In the genomic region with DNA sequence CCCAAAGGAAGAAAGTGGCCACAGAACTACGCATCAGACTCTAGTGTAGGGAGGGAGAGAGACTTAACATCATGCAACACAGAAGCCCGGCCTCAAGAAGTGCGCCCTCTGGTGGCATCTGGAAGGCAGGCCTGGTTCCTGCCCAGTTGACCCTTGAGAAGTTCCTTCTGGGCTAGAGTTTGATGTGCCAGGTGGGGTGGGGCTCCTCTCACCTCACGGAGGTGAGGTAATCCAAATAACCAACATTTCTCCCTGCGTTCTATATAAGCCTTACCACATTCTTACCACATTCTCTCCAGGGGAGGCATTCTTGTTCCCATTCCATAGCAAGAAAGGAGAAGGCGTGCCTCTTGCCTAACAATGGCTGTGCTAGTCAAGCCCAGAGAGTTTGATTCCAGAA, we compare ENCODE assay signal across 9 mouse cellular contexts. TPM values are rescaled to one million over a fixed set of nuclear protein-coding genes. Genes with fewer than 3 reads are reported as not detected.
DNase-seq lines count a peak whose midpoint lies in the region; ATAC-seq and TF ChIP-seq lines count a peak whose summit lies in the region.
"Had no signal": no experiment of that assay in that cellular context is flagged by ENCODE, and none has a peak within 500 bp of the region (broad histone marks: within the 10 kb centered on the region; RNA-seq: fewer than 3 reads in every experiment).

No protein-coding gene starts in this region.

- DNase-seq in urinary bladder, adult 18-20 months (ENCODE audit: low spot score in 2 of 2): peak; percentile 58 to 67
- DNase-seq in urinary bladder, adult 2 months (ENCODE audit: low spot score): no peak
- DNase-seq in liver, embryonic 11.5 days (ENCODE audit: low spot score): no peak
- DNase-seq in thymus, postnatal 25 days: peak; percentile 78

- 17% methylated on average over 6 of the region's 6 CpGs for WGBS in intestine, embryonic 15.5 days
- WGBS in liver, embryonic 11.5 days: 21% methylated on average over 6 of the region's 6 CpGs
- 33% methylated on average over 6 of the region's 6 CpGs for WGBS in olfactory bulb, adult 2 months

- TF ChIP-seq POLR2A in bone marrow macrophage, adult 2 months (IDR thresholded peaks at IDR 0.05; ENCODE audit: borderline replicate concordance, low read depth, low read length): no peak
- no peak for TF ChIP-seq POLR2A in olfactory bulb, adult 2 months (IDR thresholded peaks at IDR 0.05; ENCODE audit: insufficient read depth, low read depth, low read length)

- ATAC-seq in erythroblast, adult 5-6 weeks (replicated peaks; ENCODE audit: low FRiP score, poor library complexity, severe bottlenecking): peak; percentile 69
- ATAC-seq in intestine, embryonic 15.5 days: 0 out of 2 replicates have a peak, but pooled peaks have one; percentile 36
- ATAC-seq in liver, embryonic 11.5 days (replicated peaks; ENCODE audit: low FRiP score): peak; percentile 54

- peak; percentile 91 for TF ChIP-seq CTCF in bone marrow macrophage, adult 2 months (IDR thresholded peaks at IDR 0.05; ENCODE audit: low read depth, low read length)
- TF ChIP-seq CTCF in olfactory bulb, adult 2 months (IDR thresholded peaks at IDR 0.05; ENCODE audit: insufficient read depth, low read depth, low read length): peak; percentile 80

- peaks cover 3% of the 10 kb centered on the region; the same call in 1 of the 2 replicates for H3K27me3 ChIP-seq in intestine, embryonic 15.5 days (replicated peaks)
- 0 out of 2 replicates have a peak, but pooled peaks cover 7% of the 10 kb centered on the region for H3K27me3 ChIP-seq in liver, embryonic 11.5 days (replicated peaks; ENCODE audit: control insufficient read depth, insufficient read depth, low read length)

- H3K4me2 ChIP-seq in intestine, embryonic 15.5 days (replicated peaks): no peak overlapping the region
- H3K4me2 ChIP-seq in liver, embryonic 11.5 days: no peak overlapping the region
- H3K4me2 ChIP-seq: heart, embryonic 13.5 days had no signal

- H3K9me3 ChIP-seq in intestine, embryonic 15.5 days: no peaks in the 10 kb centered on the region
- no peaks in the 10 kb centered on the region for H3K9me3 ChIP-seq in liver, embryonic 11.5 days (ENCODE audit: control insufficient read depth, low read length)
- H3K9me3 ChIP-seq: heart, embryonic 13.5 days had no signal

- no peak overlapping the region for H3K9ac ChIP-seq in intestine, embryonic 15.5 days
- no peak overlapping the region for H3K9ac ChIP-seq in liver, embryonic 11.5 days (ENCODE audit: low read depth, low read length)
- H3K9ac ChIP-seq: heart, embryonic 13.5 days had no signal

- H3K4me1 ChIP-seq in bone marrow macrophage, adult 2 months (ENCODE audit: control insufficient read depth, insufficient read depth, low read length): no peaks in the 10 kb centered on the region
- H3K4me1 ChIP-seq in intestine, embryonic 15.5 days (replicated peaks): no peaks in the 10 kb centered on the region
- no peaks in the 10 kb centered on the region; the same call in 1 of the 2 replicates for H3K4me1 ChIP-seq in liver, embryonic 11.5 days (replicated peaks; ENCODE audit: control insufficient read depth, insufficient read depth, low read length)
- H3K4me1 ChIP-seq in olfactory bulb, adult 2 months (ENCODE audit: control insufficient read depth, insufficient read depth, low read length): peaks cover 23% of the 10 kb centered on the region

- no peak overlapping the region for H3K4me3 ChIP-seq in bone marrow macrophage, adult 2 months (ENCODE audit: insufficient read depth, low read length)
- no peak overlapping the region for H3K4me3 ChIP-seq in intestine, embryonic 15.5 days (replicated peaks)
- no peak overlapping the region for H3K4me3 ChIP-seq in liver, embryonic 11.5 days (ENCODE audit: low read depth, low read length)
- no peak overlapping the region for H3K4me3 ChIP-seq in olfactory bulb, adult 2 months (ENCODE audit: insufficient read depth, low read depth, low read length)
- H3K4me3 ChIP-seq: heart, embryonic 13.5 days had no signal

- H3K27ac ChIP-seq in bone marrow macrophage, adult 2 months (ENCODE audit: insufficient read depth, low read depth, low read length): no peak overlapping the region
- no peak overlapping the region for H3K27ac ChIP-seq in intestine, embryonic 15.5 days
- H3K27ac ChIP-seq in liver, embryonic 11.5 days (ENCODE audit: low read depth, low read length): no peak overlapping the region
- H3K27ac ChIP-seq in olfactory bulb, adult 2 months (ENCODE audit: insufficient read depth, low read depth, low read length): no peak overlapping the region
- H3K27ac ChIP-seq: heart, embryonic 13.5 days had no signal

- H3K36me3 ChIP-seq in intestine, embryonic 15.5 days: peaks cover 5% of the 10 kb centered on the region; the same call in 1 of the 2 replicates
- H3K36me3 ChIP-seq in liver, embryonic 11.5 days (ENCODE audit: control insufficient read depth, insufficient read depth, low read length): peaks cover 5% of the 10 kb centered on the region

RNA-seq across cellular contexts. Expression of a gene that starts 12.7 kb away (rescaled TPM):
- polyA plus RNA-seq in urinary bladder, adult 2 months (2012; rRNA removed): 67.0 and 104 TPM in 2 replicates
- 314 and 367 TPM in 2 replicates for polyA plus RNA-seq in bone marrow macrophage, adult 2 months (2012; ENCODE audit: insufficient read depth, insufficient read length, missing spikeins)
- 207 and 212 TPM in 2 replicates for total RNA-seq in erythroblast, adult 5-6 weeks (2015; ENCODE audit: low replicate concordance)
- total RNA-seq in erythroblast, adult 5-6 weeks (2017; ENCODE audit: low replicate concordance): 201 and 236 TPM in 2 replicates
- polyA plus RNA-seq in intestine, embryonic 15.5 days (2015; fragmentation: Nextera tagmentation; extraction: Ambion mirVana): 1,243 and 1,415 TPM in 2 replicates
- 896 and 908 TPM in 2 replicates for polyA plus RNA-seq in liver, embryonic 11.5 days (2014; fragmentation: Nextera tagmentation; extraction: Ambion mirVana)
- 402 and 593 TPM in 2 replicates for polyA plus RNA-seq in olfactory bulb, adult 2 months (2012; ENCODE audit: insufficient read depth, insufficient read length, low replicate concordance, missing spikeins)

RNA-seq across cellular contexts. Expression of a gene that starts 15.6 kb away (rescaled TPM):
- polyA plus RNA-seq in urinary bladder, adult 2 months (2012; rRNA removed): 40.0 and 42.7 TPM in 2 replicates
- 37.0 and 41.9 TPM in 2 replicates for polyA plus RNA-seq in bone marrow macrophage, adult 2 months (2012; ENCODE audit: insufficient read depth, insufficient read length, missing spikeins)
- total RNA-seq in erythroblast, adult 5-6 weeks (2015; ENCODE audit: low replicate concordance): 1.7 and 4.4 TPM in 2 replicates
- total RNA-seq in erythroblast, adult 5-6 weeks (2017; ENCODE audit: low replicate concordance): 2.1 and 7.8 TPM in 2 replicates
- polyA plus RNA-seq in intestine, embryonic 15.5 days (2015; fragmentation: Nextera tagmentation; extraction: Ambion mirVana): 11.5 TPM in 2 replicates
- polyA plus RNA-seq in liver, embryonic 11.5 days (2014; fragmentation: Nextera tagmentation; extraction: Ambion mirVana): 2.5 and 3.0 TPM in 2 replicates
- polyA plus RNA-seq in olfactory bulb, adult 2 months (2012; ENCODE audit: insufficient read depth, insufficient read length, low replicate concordance, missing spikeins): not detected in 2 replicates

RNA-seq across cellular contexts. Expression of a gene that starts 29.9 kb away (rescaled TPM):
- 0.44 and 0.72 TPM in 2 replicates for polyA plus RNA-seq in urinary bladder, adult 2 months (2012; rRNA removed)
- polyA plus RNA-seq in bone marrow macrophage, adult 2 months (2012; ENCODE audit: insufficient read depth, insufficient read length, missing spikeins): 4.0 and 4.4 TPM in 2 replicates
- 4.0 and 7.3 TPM in 2 replicates for total RNA-seq in erythroblast, adult 5-6 weeks (2015; ENCODE audit: low replicate concordance)
- 6.8 and 8.4 TPM in 2 replicates for total RNA-seq in erythroblast, adult 5-6 weeks (2017; ENCODE audit: low replicate concordance)
- 16.0 and 18.0 TPM in 2 replicates for polyA plus RNA-seq in intestine, embryonic 15.5 days (2015; fragmentation: Nextera tagmentation; extraction: Ambion mirVana)
- polyA plus RNA-seq in liver, embryonic 11.5 days (2014; fragmentation: Nextera tagmentation; extraction: Ambion mirVana): 15.9 and 18.5 TPM in 2 replicates
- not detected in 2 replicates for polyA plus RNA-seq in olfactory bulb, adult 2 months (2012; ENCODE audit: insufficient read depth, insufficient read length, low replicate concordance, missing spikeins)

RNA-seq across cellular contexts. Expression of a gene that starts 54.3 kb away (rescaled TPM):
- 153 and 165 TPM in 2 replicates for polyA plus RNA-seq in urinary bladder, adult 2 months (2012; rRNA removed)
- polyA plus RNA-seq in bone marrow macrophage, adult 2 months (2012; ENCODE audit: insufficient read depth, insufficient read length, missing spikeins): 58.9 and 59.7 TPM in 2 replicates
- total RNA-seq in erythroblast, adult 5-6 weeks (2015; ENCODE audit: low replicate concordance): 7.9 and 20.3 TPM in 2 replicates
- 7.9 and 8.3 TPM in 2 replicates for total RNA-seq in erythroblast, adult 5-6 weeks (2017; ENCODE audit: low replicate concordance)
- polyA plus RNA-seq in intestine, embryonic 15.5 days (2015; fragmentation: Nextera tagmentation; extraction: Ambion mirVana): 88.3 and 96.4 TPM in 2 replicates
- polyA plus RNA-seq in liver, embryonic 11.5 days (2014; fragmentation: Nextera tagmentation; extraction: Ambion mirVana): 107 and 114 TPM in 2 replicates
- not detected in 2 replicates for polyA plus RNA-seq in olfactory bulb, adult 2 months (2012; ENCODE audit: insufficient read depth, insufficient read length, low replicate concordance, missing spikeins)

Comparison
In these comparisons a context has a peak if more than half of its experiments do, and no peak if none do; other contexts are left out.
1. DNase-seq: peak in urinary bladder, adult 18-20 months (2 of 2) and thymus, postnatal 25 days (single experiment); none in urinary bladder, adult 2 months (single experiment) and liver, embryonic 11.5 days (single experiment).
2. Peak in every context shown above with its lines, with median percentiles within 50 percentile points of each other: ATAC-seq.